ENCODE assay signal across 9 mouse cellular contexts in the genomic region with DNA sequence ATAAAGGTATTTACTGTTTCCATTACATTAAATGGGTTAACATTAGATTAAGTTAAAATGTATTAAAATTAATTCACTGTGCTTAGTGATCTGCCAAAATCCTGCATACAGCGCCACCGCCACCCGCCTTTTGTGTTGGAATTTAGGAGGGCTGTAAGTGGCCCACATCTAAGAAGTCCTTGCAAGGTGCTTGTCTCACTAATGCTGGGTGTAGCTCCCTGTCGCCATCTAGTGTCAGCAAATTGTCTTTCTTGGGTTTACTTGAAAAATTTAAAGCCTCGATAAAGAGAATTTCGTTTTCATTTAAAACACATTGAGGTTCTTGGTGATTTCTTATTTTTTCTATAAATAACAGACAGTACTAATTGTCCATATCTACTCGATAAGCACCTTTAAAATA. TPM values are rescaled to one million over a fixed set of nuclear protein-coding genes. Genes with fewer than 3 reads are reported as not detected.
A peak's percentile ranks its signal among the peaks of the same experiment; 100 is the strongest.
DNase-seq lines count a peak whose midpoint lies in the region; ATAC-seq and TF ChIP-seq lines count a peak whose summit lies in the region.
"Had no signal": no experiment of that assay in that cellular context is flagged by ENCODE, and none has a peak within 500 bp of the region (broad histone marks: within the 10 kb centered on the region; RNA-seq: fewer than 3 reads in every experiment).

No protein-coding gene starts in this region.

- H3K27ac ChIP-seq in forebrain, embryonic 14.5 days (ENCODE audit: low read depth, low read length), result no peak overlapping the region
- no peak overlapping the region for H3K27ac ChIP-seq in lung, postnatal 0 days (ENCODE audit: low read length)
- H3K27ac ChIP-seq: macrophage had no signal

- H3K4me2 ChIP-seq in forebrain, embryonic 14.5 days (ENCODE audit: low read length), result no peak overlapping the region
- no peak overlapping the region for H3K4me2 ChIP-seq in lung, postnatal 0 days (replicated peaks; ENCODE audit: low read depth, low read length)

- 27% methylated on average over 7 of the region's 7 CpGs for WGBS in forebrain, embryonic 14.5 days
- WGBS in lung, postnatal 0 days, result 22% methylated on average over 7 of the region's 7 CpGs

- DNase-seq in gastrocnemius, adult 18-20 months (ENCODE audit: low spot score), result peak; percentile 72
- no peak for DNase-seq in gastrocnemius, postnatal 25 days
- DNase-seq in brain, embryonic 18.5 days (ENCODE audit: low read depth, low spot score), result peak; percentile 60
- peak; percentile 88 for DNase-seq in forebrain, embryonic 14.5 days (ENCODE audit: low spot score)
- peak; percentile 66 to 82 for DNase-seq in kidney, postnatal 36 days
- DNase-seq in lung, postnatal 0 days (ENCODE audit: low spot score), result peak; percentile 75
- peak; percentile 18 for DNase-seq in spleen, adult 12 weeks (ENCODE audit: low spot score)

- no peaks in the 10 kb centered on the region for H3K4me1 ChIP-seq in forebrain, embryonic 14.5 days (ENCODE audit: control insufficient read depth, insufficient read depth, low read length)
- peaks cover 5% of the 10 kb centered on the region; the same call in 1 of the 2 replicates for H3K4me1 ChIP-seq in lung, postnatal 0 days (ENCODE audit: insufficient read depth, low read depth, low read length)

- TF ChIP-seq CTCF in lung, postnatal 0 days (IDR thresholded peaks at IDR 0.05), result peak; percentile 85

- no peak for TF ChIP-seq EP300 in lung, postnatal 0 days (IDR thresholded peaks at IDR 0.05)

- peak; percentile 70 for ATAC-seq in CD4-positive, CD25-positive, alpha-beta regulatory T cell, adult 4 months
- ATAC-seq in forebrain, embryonic 14.5 days, result peak; percentile 69; the same call in 1 of the 2 replicates
- ATAC-seq in lung, postnatal 0 days, result no peak

- peaks cover 39% of the 10 kb centered on the region for H3K36me3 ChIP-seq in forebrain, embryonic 14.5 days (ENCODE audit: control insufficient read depth, insufficient read depth, low read length)
- no peaks in the 10 kb centered on the region for H3K36me3 ChIP-seq in lung, postnatal 0 days (ENCODE audit: insufficient read depth, low read length)

- H3K27me3 ChIP-seq in forebrain, embryonic 14.5 days (replicated peaks; ENCODE audit: control insufficient read depth, insufficient read depth, low read length), result no peaks in the 10 kb centered on the region
- H3K27me3 ChIP-seq in lung, postnatal 0 days (replicated peaks; ENCODE audit: insufficient read depth, low read length), result no peaks in the 10 kb centered on the region

- no peaks in the 10 kb centered on the region for H3K9me3 ChIP-seq in forebrain, embryonic 14.5 days (replicated peaks; ENCODE audit: control insufficient read depth, low read length)
- no peaks in the 10 kb centered on the region for H3K9me3 ChIP-seq in lung, postnatal 0 days (ENCODE audit: low read length)

- no peak overlapping the region for H3K4me3 ChIP-seq in forebrain, embryonic 14.5 days (ENCODE audit: low read depth, low read length)
- no peak overlapping the region for H3K4me3 ChIP-seq in lung, postnatal 0 days (ENCODE audit: low read depth, low read length)

- H3K9ac ChIP-seq in forebrain, embryonic 14.5 days (ENCODE audit: low read length), result no peak overlapping the region
- H3K9ac ChIP-seq in lung, postnatal 0 days (replicated peaks; ENCODE audit: low read depth), result no peak overlapping the region

RNA-seq across cellular contexts. Expression of a gene that starts 35.6 kb away (rescaled TPM):
- total RNA-seq in gastrocnemius, adult 18-20 months (2021), result not detected
- not detected for total RNA-seq in gastrocnemius, postnatal 25 days (2021)
- polyA plus RNA-seq in CD4-positive, CD25-positive, alpha-beta regulatory T cell, adult 4 months (2017; shearing (Covaris generic)), result under 1 TPM in 1 of 2 experiments, not detected in 1; 0.39 TPM
- polyA plus RNA-seq in forebrain, embryonic 14.5 days (2014; fragmentation: Nextera tagmentation; extraction: Ambion mirVana), result 0.06 TPM in 1 of 2 replicates, not detected in the other
- 0.20 TPM in 1 of 2 replicates, not detected in the other for polyA plus RNA-seq in lung, postnatal 0 days (2015; fragmentation: Nextera tagmentation; extraction: Ambion mirVana)
- polyA plus RNA-seq: macrophage had no signal

RNA-seq across cellular contexts. Expression of a gene that starts 54.3 kb away (rescaled TPM):
- 10 to 100 TPM; 25.9 to 27.1 TPM for total RNA-seq in gastrocnemius, adult 18-20 months (2021)
- total RNA-seq in gastrocnemius, postnatal 25 days (2021), result 10 to 100 TPM; 17.0 to 17.3 TPM
- polyA plus RNA-seq in CD4-positive, CD25-positive, alpha-beta regulatory T cell, adult 4 months (2017; shearing (Covaris generic)), result 1 to 10 TPM; 3.7 to 3.9 TPM
- polyA plus RNA-seq in forebrain, embryonic 14.5 days (2014; fragmentation: Nextera tagmentation; extraction: Ambion mirVana), result 5.2 and 7.4 TPM in 2 replicates
- polyA plus RNA-seq in lung, postnatal 0 days (2015; fragmentation: Nextera tagmentation; extraction: Ambion mirVana), result 4.5 and 4.7 TPM in 2 replicates
